Comparison of ENCODE assay signal across 16 mouse cellular contexts in genomic region chr4:55663856-55664255, GRCm38 (mm10).
DNase-seq lines count a peak whose midpoint lies in the region; ATAC-seq and TF ChIP-seq lines count a peak whose summit lies in the region.
"Had no signal": no experiment of that assay in that cellular context is flagged by ENCODE, and none has a peak within 500 bp of the region (broad histone marks: within the 10 kb centered on the region; RNA-seq: fewer than 3 reads in every experiment).

No protein-coding gene starts in this region.

- DNase-seq in kidney, postnatal 0 days (ENCODE audit: low spot score) = peak; percentile 65
- no peak for DNase-seq in kidney, adult 11 months
- peak; percentile 71 for DNase-seq in brain, adult 2 months (ENCODE audit: low read depth, low spot score)
- peak; percentile 53 to 63 for DNase-seq in layer of hippocampus, postnatal 14 days (ENCODE audit: low spot score in 2 of 2)
- DNase-seq in heart, adult 9 months (ENCODE audit: low spot score in 2 of 2) = no peak
- DNase-seq in adrenal gland, adult 2 months = no peak
- DNase-seq: cerebellum, postnatal 36 days; gastrocnemius, postnatal 25 days; lung, postnatal 4 days had no signal

- ATAC-seq in kidney, postnatal 0 days (replicated peaks; ENCODE audit: low FRiP score, low read depth) = 0 out of 2 replicates have a peak, but pooled peaks have one; percentile 5
- ATAC-seq in forebrain, embryonic 16.5 days = peak; percentile 58; the same call in 1 of the 2 replicates
- ATAC-seq: liver, embryonic 12.5 days; Patski had no signal

- H3K27me3 ChIP-seq in kidney, postnatal 0 days (ENCODE audit: insufficient read depth, low read length) = no peaks in the 10 kb centered on the region
- no peaks in the 10 kb centered on the region for H3K27me3 ChIP-seq in forebrain, embryonic 16.5 days (replicated peaks; ENCODE audit: control insufficient read depth, insufficient read depth, low read length)
- H3K27me3 ChIP-seq: CH12.LX; hindbrain, embryonic 15.5 days; Patski had no signal

- 11% methylated on average over 5 of the region's 5 CpGs for WGBS in kidney, postnatal 0 days
- WGBS in forebrain, embryonic 16.5 days = 41% methylated on average over 5 of the region's 5 CpGs

- no peak overlapping the region for H3K4me3 ChIP-seq in kidney, postnatal 0 days (replicated peaks; ENCODE audit: low read depth, low read length)
- H3K4me3 ChIP-seq in forebrain, embryonic 16.5 days (replicated peaks; ENCODE audit: low read length) = no peak overlapping the region
- H3K4me3 ChIP-seq: erythroblast, embryonic 14.5 days; hindbrain, embryonic 15.5 days; liver, embryonic 12.5 days; myocyte had no signal

- H3K27ac ChIP-seq in kidney, postnatal 0 days = no peak overlapping the region
- no peak overlapping the region for H3K27ac ChIP-seq in forebrain, embryonic 16.5 days (ENCODE audit: low read length)
- H3K27ac ChIP-seq: hindbrain, embryonic 15.5 days; liver, embryonic 12.5 days had no signal

- H3K36me3 ChIP-seq in kidney, postnatal 0 days (ENCODE audit: insufficient read depth, low read length) = no peaks in the 10 kb centered on the region
- H3K36me3 ChIP-seq in forebrain, embryonic 16.5 days (ENCODE audit: control insufficient read depth, insufficient read depth) = no peaks in the 10 kb centered on the region
- H3K36me3 ChIP-seq: hindbrain, embryonic 15.5 days; liver, embryonic 12.5 days had no signal

- H3K4me1 ChIP-seq in kidney, postnatal 0 days (replicated peaks; ENCODE audit: insufficient read depth, low read length) = no peaks in the 10 kb centered on the region
- H3K4me1 ChIP-seq in forebrain, embryonic 16.5 days (replicated peaks; ENCODE audit: control insufficient read depth, insufficient read depth, low read length) = no peaks in the 10 kb centered on the region
- H3K4me1 ChIP-seq: hindbrain, embryonic 15.5 days; liver, embryonic 12.5 days had no signal

- TF ChIP-seq CTCF in kidney, postnatal 0 days (IDR thresholded peaks at IDR 0.05; ENCODE audit: low read depth) = no peak

- H3K9me3 ChIP-seq in kidney, postnatal 0 days (replicated peaks; ENCODE audit: low read length) = no peaks in the 10 kb centered on the region
- no peaks in the 10 kb centered on the region for H3K9me3 ChIP-seq in forebrain, embryonic 16.5 days (ENCODE audit: control insufficient read depth, low read length)
- H3K9me3 ChIP-seq: hindbrain, embryonic 15.5 days; liver, embryonic 12.5 days had no signal

- no peak overlapping the region for H3K4me2 ChIP-seq in kidney, postnatal 0 days (ENCODE audit: low read length)
- no peak overlapping the region for H3K4me2 ChIP-seq in forebrain, embryonic 16.5 days (ENCODE audit: low read length)
- H3K4me2 ChIP-seq: hindbrain, embryonic 15.5 days; liver, embryonic 12.5 days had no signal

- H3K9ac ChIP-seq in kidney, postnatal 0 days (ENCODE audit: low read depth, low read length) = no peak overlapping the region
- no peak overlapping the region for H3K9ac ChIP-seq in forebrain, embryonic 16.5 days (replicated peaks; ENCODE audit: low read depth, low read length)
- H3K9ac ChIP-seq: hindbrain, embryonic 15.5 days; liver, embryonic 12.5 days had no signal

Comparison
In these comparisons a context has a peak if more than half of its experiments do, and no peak if none do; other contexts are left out.
1. DNase-seq: peak in kidney, postnatal 0 days (single experiment), brain, adult 2 months (single experiment) and layer of hippocampus, postnatal 14 days (2 of 2); none in kidney, adult 11 months (single experiment), heart, adult 9 months (0 of 2) and adrenal gland, adult 2 months (single experiment).